Mouse (Mus musculus) liver, embryonic 15.5 days (tissue): Measurements from ENCODE around the gene Fgf11. TPM values are rescaled to one million over a fixed set of nuclear protein-coding genes. Genes with fewer than 3 reads are reported as not detected.

Experiments used
- ATAC-seq: fragments of 200-750 bp; cut with Nextera tagmentation; 2 replicates; pipeline ENCODE4 v1.8.0; 2017; ENCODE audit warnings: moderate number of reproducible peaks, mild to moderate bottlenecking, moderate library complexity; ENCODE audit not compliant: insufficient read depth
- H3K27ac ChIP-seq: fragments of 300-500 bp; sonication (generic); replicated peaks from 2 replicates; pipeline ENCODE4 v1.5.1; 2015; ENCODE audit warnings: mild to moderate bottlenecking, inconsistent platforms
- H3K27me3 ChIP-seq: fragments of 300-500 bp; sonication (generic); 2 replicates; pipeline ENCODE4 v1.6.1; 2015; ENCODE audit warnings: mild to moderate bottlenecking, inconsistent platforms
- H3K36me3 ChIP-seq: fragments of 300-500 bp; sonication (generic); replicated peaks from 2 replicates; pipeline ENCODE4 v1.6.1; 2015; ENCODE audit warnings: moderate library complexity, mild to moderate bottlenecking, inconsistent platforms
- H3K4me1 ChIP-seq: fragments of 300-500 bp; sonication (generic); replicated peaks from 2 replicates; pipeline ENCODE4 v1.6.1; 2015; ENCODE audit warnings: inconsistent platforms
- H3K4me2 ChIP-seq: fragments of 300-500 bp; sonication (generic); 2 replicates; pipeline ENCODE4 v1.6.1; 2015; ENCODE audit warnings: moderate library complexity, mild to moderate bottlenecking, inconsistent platforms
- H3K4me3 ChIP-seq: fragments of 300-500 bp; sonication (generic); replicated peaks from 2 replicates; pipeline ENCODE4 v1.5.1; 2015; ENCODE audit warnings: mild to moderate bottlenecking, inconsistent platforms
- H3K9ac ChIP-seq: fragments of 300-500 bp; sonication (generic); 2 replicates; pipeline ENCODE4 v1.6.1; 2015; ENCODE audit warnings: moderate library complexity, mild to moderate bottlenecking, inconsistent platforms
- H3K9me3 ChIP-seq: fragments of 300-500 bp; sonication (generic); replicated peaks from 2 replicates; pipeline ENCODE4 v1.6.1; 2016; ENCODE audit warnings: inconsistent platforms
- WGBS: fragments of 180-500 bp; shearing (Covaris S2); methylation state at CpG from one replicate; pipeline ENCODE4 v1.1.7; 2015; ENCODE audit warnings: mixed read lengths; ENCODE audit not compliant: insufficient replicate concordance; 5-methylcytosine and 5-hydroxymethylcytosine counted together
- polyA plus RNA-seq: library from polyadenylated mRNA; unstranded; fragments of >200 nt; fragmentation: Nextera tagmentation; extraction: Ambion mirVana; gene quantifications from 2 replicates; pipeline ENCODE4 v1.2.1, GENCODE M21; 2015

The Fgf11 gene
- polyA plus RNA-seq, 1 experiment from 2014 or later: 0.18 TPM

GRCm38 (mm10) chr11:69836703-69837576 is 35.3 kb upstream of the Fgf11 start:
- 2% methylated on average over 51 of the region's 52 CpGs for WGBS
- Histone ChIP-seq H3K9ac (peak overlapping the region; percentile 57), H3K27ac (0 out of 2 replicates have a peak overlapping the region, but pooled peaks have one; percentile 92), H3K4me2 (peak overlapping the region; percentile 95), H3K36me3 (0 out of 2 replicates have a peak, but pooled peaks cover 4% of the 10 kb centered on the region), H3K4me1 (peaks cover 66% of the 10 kb centered on the region), H3K4me3 (peak overlapping the region; percentile 78), H3K27me3 (peaks cover 60% of the 10 kb centered on the region), H3K9me3 (no peaks in the 10 kb centered on the region)
- no peak for ATAC-seq

DNA sequence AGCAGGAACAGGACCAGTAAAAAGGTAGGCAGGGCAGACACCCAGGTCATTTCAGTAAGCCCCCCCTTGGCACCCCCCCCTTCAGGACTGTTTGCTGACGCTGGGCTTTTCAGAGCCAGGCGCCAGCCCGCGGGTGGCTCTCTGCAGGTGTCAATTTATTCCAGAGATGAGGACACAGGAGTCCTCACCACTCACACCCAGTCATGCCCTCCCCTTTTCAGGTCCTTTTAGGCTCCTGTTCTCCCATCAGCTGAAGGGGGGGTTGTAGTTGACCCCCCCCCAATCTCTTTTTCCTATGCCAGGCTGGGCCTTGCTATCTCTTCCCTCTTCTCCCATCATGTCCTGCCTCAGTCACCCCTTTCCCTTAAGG is 34.3 kb upstream of the Fgf11 start:
- Histone ChIP-seq H3K4me1 (peaks cover 66% of the 10 kb centered on the region), H3K9ac (no peak overlapping the region), H3K4me3 (no peak overlapping the region), H3K9me3 (no peaks in the 10 kb centered on the region), H3K27me3 (peaks cover 65% of the 10 kb centered on the region), H3K27ac (no peak overlapping the region), H3K36me3 (0 out of 2 replicates have a peak, but pooled peaks cover 4% of the 10 kb centered on the region), H3K4me2 (no peak overlapping the region)
- WGBS: 26% methylated on average over 4 of the region's 4 CpGs
- no peak for ATAC-seq

GRCm38 (mm10) chr11:69835326-69835965 is 33.8 kb upstream of the Fgf11 start:
- 0 out of 2 replicates have a peak overlapping the region, but pooled peaks have one; percentile 10 for H3K4me2 ChIP-seq
- H3K9ac ChIP-seq: no peak overlapping the region
- no peak overlapping the region for H3K27ac ChIP-seq
- H3K36me3 ChIP-seq: 0 out of 2 replicates have a peak, but pooled peaks cover 4% of the 10 kb centered on the region
- no peak overlapping the region for H3K4me3 ChIP-seq
- peaks cover 66% of the 10 kb centered on the region for H3K4me1 ChIP-seq
- H3K27me3 ChIP-seq: peaks cover 70% of the 10 kb centered on the region
- 27% methylated on average over 9 of the region's 9 CpGs for WGBS
- ATAC-seq: no peak
- H3K9me3 ChIP-seq: no peaks in the 10 kb centered on the region

DNA sequence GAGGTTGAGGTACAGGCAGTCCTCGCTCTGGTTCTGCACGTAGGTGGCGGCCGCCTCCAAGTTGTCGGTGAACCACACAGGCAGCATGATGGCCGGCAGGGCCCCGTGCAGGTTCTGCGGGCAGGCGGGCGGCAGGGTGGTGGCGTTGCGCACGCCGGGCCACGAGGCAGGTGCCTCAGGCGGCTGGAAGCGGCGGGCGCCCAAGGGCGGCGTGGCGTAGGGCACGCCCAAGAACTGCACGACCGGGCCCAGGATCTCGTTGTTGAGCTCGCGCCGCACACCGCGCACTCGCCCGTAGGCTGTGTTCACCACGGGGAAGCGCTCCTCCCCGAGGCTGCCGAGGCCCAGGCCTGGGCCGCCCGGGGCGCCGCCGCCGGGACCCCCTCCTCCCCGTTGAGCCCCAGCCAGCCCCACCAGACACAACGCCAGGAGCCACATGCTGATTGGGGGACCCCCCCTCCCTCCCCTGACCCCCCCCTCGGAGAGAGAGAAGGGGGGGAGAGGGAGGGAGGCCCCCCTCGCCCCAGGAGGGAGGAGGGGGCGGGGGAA is 32.4 kb upstream of the Fgf11 start:
- Histone ChIP-seq H3K9me3 (no peaks in the 10 kb centered on the region), H3K36me3 (no peaks in the 10 kb centered on the region), H3K4me3 (peak overlapping the region; percentile 51), H3K27me3 (peaks cover 72% of the 10 kb centered on the region), H3K4me2 (peak overlapping the region; percentile 84), H3K27ac (0 out of 2 replicates have a peak overlapping the region, but pooled peaks have one; percentile 14), H3K4me1 (peaks cover 55% of the 10 kb centered on the region), H3K9ac (peak overlapping the region; percentile 65)
- 5% methylated on average over 47 of the region's 48 CpGs for WGBS
- peak; percentile 19 for ATAC-seq

DNA sequence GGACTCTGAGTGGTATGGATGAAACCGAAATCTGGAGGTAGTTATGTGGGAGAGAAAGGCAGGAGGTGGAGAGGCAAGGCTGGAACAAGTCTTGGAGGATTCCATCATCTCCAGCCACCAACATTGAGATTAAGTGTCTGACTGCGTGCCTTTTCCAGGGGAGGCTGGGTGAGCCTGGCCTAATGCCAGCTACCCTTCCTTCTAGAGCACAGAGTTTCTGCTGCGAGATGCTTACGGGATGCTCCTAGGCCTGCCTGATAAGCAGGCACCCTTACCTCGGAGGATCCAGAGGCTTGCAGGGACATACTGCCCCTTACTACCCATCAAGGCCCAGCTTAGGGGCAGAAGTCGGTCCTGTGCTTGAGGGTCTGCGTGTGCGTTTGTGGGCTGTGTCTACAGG is 31.9 kb upstream of the Fgf11 start:
- no peaks in the 10 kb centered on the region for H3K9me3 ChIP-seq
- peak overlapping the region; percentile 51 for H3K4me3 ChIP-seq
- peak overlapping the region; percentile 65 for H3K9ac ChIP-seq
- no peaks in the 10 kb centered on the region for H3K36me3 ChIP-seq
- peaks cover 72% of the 10 kb centered on the region for H3K27me3 ChIP-seq
- H3K4me1 ChIP-seq: peaks cover 50% of the 10 kb centered on the region
- H3K4me2 ChIP-seq: peak overlapping the region; percentile 84
- H3K27ac ChIP-seq: no peak overlapping the region
- ATAC-seq: no peak
- WGBS: 38% methylated on average over 8 of the region's 8 CpGs

DNA sequence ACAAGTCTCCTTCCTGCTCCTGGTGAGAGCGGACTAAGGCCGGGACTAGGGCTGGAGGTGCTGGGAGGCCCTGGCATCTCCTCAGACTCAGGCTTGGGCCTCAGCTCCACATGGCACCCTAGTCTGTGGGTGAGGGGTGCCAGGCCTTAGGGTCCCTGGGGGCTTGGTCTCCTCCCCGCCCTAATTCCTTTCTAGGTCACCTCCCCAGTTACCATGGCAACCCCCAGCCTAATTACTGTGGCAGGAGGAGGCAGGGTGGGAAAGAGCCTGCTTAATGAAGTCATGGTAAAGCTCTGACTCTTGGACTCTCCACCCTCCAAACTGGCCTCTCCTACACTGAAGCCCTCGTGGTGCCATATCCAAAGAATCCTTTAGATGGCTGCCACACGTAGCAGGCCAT is 27.2 kb upstream of the Fgf11 start:
- Histone ChIP-seq H3K4me2 (no peak overlapping the region), H3K9me3 (no peaks in the 10 kb centered on the region), H3K4me3 (no peak overlapping the region), H3K27me3 (peaks cover 36% of the 10 kb centered on the region), H3K4me1 (peaks cover 8% of the 10 kb centered on the region), H3K27ac (no peak overlapping the region), H3K9ac (no peak overlapping the region), H3K36me3 (peaks cover 5% of the 10 kb centered on the region; the same call in 1 of the 2 replicates)
- WGBS: 78% methylated on average over 5 of the region's 5 CpGs
- ATAC-seq: no peak

- 58% methylated on average over 2 of the region's 2 CpGs for WGBS
- no peak for ATAC-seq
- no peak overlapping the region for H3K4me3 ChIP-seq
- no peak overlapping the region for H3K4me2 ChIP-seq
- no peaks in the 10 kb centered on the region for H3K4me1 ChIP-seq
- H3K9me3 ChIP-seq: no peaks in the 10 kb centered on the region
- H3K27ac ChIP-seq: no peak overlapping the region
- peaks cover 5% of the 10 kb centered on the region; the same call in 1 of the 2 replicates for H3K36me3 ChIP-seq
- no peak overlapping the region for H3K9ac ChIP-seq
- H3K27me3 ChIP-seq: peaks cover 9% of the 10 kb centered on the region
Measured at GRCm38 (mm10) chr11:69823456-69823855, 21.8 kb upstream of the Fgf11 start.

DNA sequence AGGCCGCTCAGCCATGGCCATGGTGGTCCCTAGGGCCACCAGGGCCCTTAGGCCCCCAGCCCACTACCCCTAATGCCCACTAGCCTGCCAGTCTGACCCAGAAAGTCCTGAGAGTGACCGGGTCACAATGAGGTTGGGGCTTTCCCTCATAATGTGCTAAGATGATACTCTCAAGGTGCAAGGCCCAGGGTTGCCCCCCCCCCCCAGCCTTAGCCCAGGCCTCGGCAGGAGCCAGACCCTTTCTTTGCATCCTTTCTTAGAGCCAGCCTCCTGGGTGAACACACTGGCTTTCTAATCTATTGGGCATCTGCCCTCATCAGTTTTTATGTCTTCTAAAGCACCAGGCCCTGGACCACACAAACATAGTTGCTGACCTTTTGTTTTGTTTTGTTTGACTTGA is 20.4 kb upstream of the Fgf11 start, which contains the start of gene Spem1:
Gene Spem1, minus strand, starts transcription at position 101 of the 400 bp plus-strand sequence.
- no peak for ATAC-seq
- H3K27me3 ChIP-seq: peaks cover 14% of the 10 kb centered on the region
- H3K4me1 ChIP-seq: no peaks in the 10 kb centered on the region
- H3K9me3 ChIP-seq: no peaks in the 10 kb centered on the region
- no peak within 1 kb of the TSS for H3K4me3 ChIP-seq
- 73% methylated on average over 3 of the region's 3 CpGs for WGBS
- H3K27ac ChIP-seq: no peak within 1 kb of the TSS
- H3K9ac ChIP-seq: no peak within 1 kb of the TSS
- no peak within 1 kb of the TSS for H3K4me2 ChIP-seq
- peaks cover 5% of the 10 kb centered on the region; the same call in 1 of the 2 replicates for H3K36me3 ChIP-seq

DNA sequence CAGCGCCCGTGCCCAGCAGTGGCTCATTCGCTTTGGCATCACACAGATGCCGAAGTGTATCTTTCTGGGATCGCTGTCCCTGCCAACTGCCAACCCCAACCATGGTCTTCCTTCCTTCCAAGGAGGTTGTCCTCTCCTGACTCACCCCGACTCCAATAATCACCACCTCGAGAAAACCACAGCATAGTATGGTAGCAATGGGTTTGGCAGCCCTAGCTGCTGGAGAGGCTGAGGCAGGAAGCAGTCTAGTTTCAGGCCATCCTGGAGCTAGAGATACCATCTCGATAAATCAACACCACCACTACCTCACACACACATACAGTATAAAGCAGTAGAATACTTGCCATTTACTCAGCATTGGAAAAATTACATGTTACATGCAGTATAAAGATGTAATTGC is 17.2 kb upstream of the Fgf11 start:
- ATAC-seq: no peak
- Histone ChIP-seq H3K9me3 (no peaks in the 10 kb centered on the region), H3K4me2 (no peak overlapping the region), H3K36me3 (no peaks in the 10 kb centered on the region), H3K9ac (no peak overlapping the region), H3K27ac (no peak overlapping the region), H3K4me3 (no peak overlapping the region), H3K4me1 (no peaks in the 10 kb centered on the region), H3K27me3 (peaks cover 21% of the 10 kb centered on the region)
- 65% methylated on average over 8 of the region's 8 CpGs for WGBS

GRCm38 (mm10) chr11:69818365-69818764 is 16.7 kb upstream of the Fgf11 start, which contains the start of gene Spem2:
Gene Spem2, minus strand, starts transcription at chr11:69818465.
- Histone ChIP-seq H3K9ac (no peak within 1 kb of the TSS), H3K4me2 (no peak within 1 kb of the TSS), H3K4me3 (no peak within 1 kb of the TSS), H3K9me3 (no peaks in the 10 kb centered on the region), H3K27ac (no peak within 1 kb of the TSS), H3K27me3 (peaks cover 26% of the 10 kb centered on the region), H3K36me3 (no peaks in the 10 kb centered on the region), H3K4me1 (no peaks in the 10 kb centered on the region)
- 54% methylated on average over 2 of the region's 2 CpGs for WGBS
- no peak for ATAC-seq

DNA sequence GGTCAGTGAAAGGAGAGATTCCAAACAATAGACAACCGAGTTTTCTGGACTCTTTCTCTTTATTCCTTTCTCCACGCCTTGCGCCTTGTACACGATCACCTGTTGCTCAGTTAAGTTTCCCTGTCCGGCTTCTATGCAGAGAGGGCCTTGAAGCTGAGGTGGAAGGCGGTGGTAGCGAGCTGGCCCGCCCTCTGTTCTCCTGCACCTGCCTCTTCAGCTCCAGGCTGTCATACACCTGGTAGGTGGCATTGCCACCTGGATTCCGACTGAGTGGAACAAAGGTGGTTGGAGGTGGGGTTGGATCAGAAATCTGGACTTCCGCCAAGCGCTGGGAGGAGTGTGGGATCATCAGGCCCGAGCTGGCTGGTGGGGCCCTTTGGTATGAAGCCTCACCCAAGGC is 14.9 kb upstream of the Fgf11 start:
- no peak overlapping the region for H3K9ac ChIP-seq
- no peaks in the 10 kb centered on the region for H3K4me1 ChIP-seq
- no peaks in the 10 kb centered on the region for H3K36me3 ChIP-seq
- no peaks in the 10 kb centered on the region for H3K9me3 ChIP-seq
- H3K27me3 ChIP-seq: peaks cover 41% of the 10 kb centered on the region
- H3K27ac ChIP-seq: no peak overlapping the region
- no peak overlapping the region for H3K4me2 ChIP-seq
- no peak for ATAC-seq
- no peak overlapping the region for H3K4me3 ChIP-seq
- 81% methylated on average over 12 of the region's 12 CpGs for WGBS
